Mouse (Mus musculus) hindbrain, embryonic 14.5 days (tissue): ENCODE measurements at regions not wholly inside any gene's neighbourhood (a gene's known extent, or its start where the extent isn't known, plus 50 kb on each side); places are given as distances from the start of the nearest gene placed in this dataset.

ENCODE experiments used
- ATAC-seq: fragments of 200-750 bp; cut with Nextera tagmentation; 2 replicates; pipeline ENCODE4 v1.8.0; 2017; ENCODE audit warnings: moderate number of reproducible peaks, mild to moderate bottlenecking, moderate TSS enrichment, moderate library complexity; ENCODE audit not compliant: low FRiP score
- DNase-seq: peaks from one replicate; pipeline ENCODE4 v3.0.0-alpha.2; 2015; ENCODE audit warnings: low spot score
- H3K27ac ChIP-seq: fragments of 300-500 bp; sonication (generic); 2 replicates; pipeline ENCODE4 v1.5.1; 2014; ENCODE audit warnings: mild to moderate bottlenecking, moderate library complexity
- H3K27me3 ChIP-seq: fragments of 300-500 bp; sonication (generic); 2 replicates; pipeline ENCODE4 v1.6.1; 2014; ENCODE audit warnings: mild to moderate bottlenecking, low read length, mixed read lengths; ENCODE audit not compliant: control insufficient read depth, insufficient read depth
- H3K36me3 ChIP-seq: fragments of 300-500 bp; sonication (generic); replicated peaks from 2 replicates; pipeline ENCODE4 v1.6.1; 2014; ENCODE audit not compliant: control insufficient read depth, insufficient read depth
- H3K4me1 ChIP-seq: fragments of 300-500 bp; sonication (generic); replicated peaks from 2 replicates; pipeline ENCODE4 v1.6.1; 2014; ENCODE audit warnings: antibody characterized with exemption, low read length, mixed read lengths; ENCODE audit not compliant: control insufficient read depth, insufficient read depth
- H3K4me2 ChIP-seq: fragments of 300-500 bp; sonication (generic); replicated peaks from 2 replicates; pipeline ENCODE4 v1.6.1; 2014; ENCODE audit warnings: mild to moderate bottlenecking, moderate library complexity
- H3K4me3 ChIP-seq: fragments of 300-500 bp; sonication (generic); replicated peaks from 2 replicates; pipeline ENCODE4 v1.5.1; 2014; ENCODE audit warnings: mild to moderate bottlenecking, low read length
- H3K9ac ChIP-seq: fragments of 300-500 bp; sonication (generic); 2 replicates; pipeline ENCODE4 v1.6.1; 2014
- H3K9me3 ChIP-seq: fragments of 300-500 bp; sonication (generic); 2 replicates; pipeline ENCODE4 v1.6.1; 2016; ENCODE audit warnings: low read length; ENCODE audit not compliant: control insufficient read depth
- WGBS: fragments of 180-500 bp; shearing (Covaris S2); extraction: QIAGEN DNeasy Blood & Tissue Kit; methylation state at CpG from one replicate; pipeline ENCODE4 v1.1.7; 2014; 5-methylcytosine and 5-hydroxymethylcytosine counted together

DNA sequence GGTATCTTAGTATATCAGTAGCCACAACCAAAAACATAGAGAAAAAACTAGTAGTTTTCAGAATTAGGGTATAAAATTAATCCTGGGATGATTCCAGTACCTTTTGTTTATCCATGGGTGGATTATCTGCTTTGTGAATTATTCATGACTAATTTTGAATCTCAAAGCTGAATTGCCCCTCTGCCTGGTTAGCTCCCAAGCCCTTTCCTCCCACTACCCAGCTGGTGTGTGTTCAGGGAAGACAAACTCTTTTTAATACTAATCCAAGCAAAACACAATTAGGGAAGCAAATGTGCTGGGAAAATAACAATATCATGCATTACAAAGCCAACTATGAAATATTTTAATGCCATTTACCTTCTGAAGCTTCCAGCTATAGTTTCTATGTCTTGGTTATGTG is 347.4 kb downstream of the Gm43517 start:
- Histone ChIP-seq H3K27ac (no peak overlapping the region), H3K27me3 (no peaks in the 10 kb centered on the region), H3K4me2 (no peak overlapping the region), H3K4me3 (no peak overlapping the region), H3K4me1 (no peaks in the 10 kb centered on the region), H3K9ac (no peak overlapping the region), H3K36me3 (no peaks in the 10 kb centered on the region), H3K9me3 (no peaks in the 10 kb centered on the region)
- DNase-seq, result no peak
- no peak for ATAC-seq

DNA sequence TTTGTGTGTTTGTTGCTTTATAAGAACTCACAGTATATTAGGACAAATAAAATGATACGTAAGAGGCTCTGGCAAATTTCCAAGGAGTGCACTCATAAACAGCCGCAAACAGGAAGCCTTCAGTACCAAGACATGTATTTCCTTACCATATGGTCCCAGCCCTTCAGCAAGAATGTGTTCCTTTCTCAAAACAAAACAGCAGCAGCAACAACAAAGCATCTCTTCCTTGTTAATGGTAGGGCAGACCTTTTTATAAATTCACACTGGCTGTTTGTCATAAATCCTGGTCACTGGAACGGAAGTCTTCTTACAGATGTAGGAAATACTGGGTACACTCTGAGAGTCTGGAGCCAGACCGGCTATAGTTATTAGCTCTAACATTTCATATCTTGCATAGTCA is 352.1 kb downstream of the Gm43517 start:
- Histone ChIP-seq H3K4me3 (no peak overlapping the region), H3K27ac (no peak overlapping the region), H3K4me2 (no peak overlapping the region), H3K4me1 (no peaks in the 10 kb centered on the region), H3K27me3 (no peaks in the 10 kb centered on the region), H3K9me3 (no peaks in the 10 kb centered on the region), H3K36me3 (no peaks in the 10 kb centered on the region), H3K9ac (no peak overlapping the region)
- DNase-seq, result no peak
- WGBS, result 78% methylated on average over 4 of the region's 4 CpGs
- no peak for ATAC-seq

DNA sequence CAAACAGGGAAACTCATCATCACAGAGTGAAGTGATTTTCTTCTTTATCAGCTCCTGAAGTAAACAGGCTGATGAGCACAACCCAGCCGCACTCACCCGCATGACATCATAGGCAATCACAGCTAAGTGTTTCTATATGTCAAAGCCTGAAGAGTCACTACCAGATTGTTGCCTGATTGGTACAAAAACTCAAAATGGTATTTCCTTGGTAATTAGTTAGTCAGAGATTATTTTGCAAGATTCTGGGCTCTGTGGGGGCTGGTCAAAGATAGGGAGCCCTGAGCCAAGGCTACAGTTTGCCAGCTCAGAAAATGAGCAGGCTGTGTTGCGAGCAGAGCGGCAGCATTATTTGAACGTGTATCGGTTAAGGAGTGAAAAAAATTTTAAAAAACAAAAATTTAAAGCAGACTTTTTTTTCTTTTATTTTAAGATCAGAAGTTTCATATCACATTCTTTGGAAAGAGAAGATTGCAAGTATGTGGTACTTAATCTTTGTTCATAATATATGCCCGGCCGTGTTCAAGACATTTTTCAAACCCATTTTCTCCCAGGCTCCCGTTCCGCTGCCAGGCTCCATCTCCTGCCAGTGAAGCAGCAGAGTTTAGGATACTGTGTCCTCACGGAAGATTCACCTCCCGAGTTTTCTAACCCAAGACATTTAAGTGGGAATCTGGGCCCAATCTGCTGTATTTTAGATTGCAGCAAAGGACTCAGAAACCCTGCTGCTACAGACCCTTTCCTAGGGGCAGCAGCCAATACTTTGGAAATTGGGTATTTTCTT is 355.2 kb downstream of the Gm43517 start:
- no peaks in the 10 kb centered on the region for H3K27me3 ChIP-seq
- H3K4me1 ChIP-seq, result no peaks in the 10 kb centered on the region
- H3K4me3 ChIP-seq, result no peak overlapping the region
- H3K36me3 ChIP-seq, result no peaks in the 10 kb centered on the region
- no peak for ATAC-seq
- H3K27ac ChIP-seq, result no peak overlapping the region
- H3K4me2 ChIP-seq, result no peak overlapping the region
- H3K9me3 ChIP-seq, result no peaks in the 10 kb centered on the region
- no peak for DNase-seq
- WGBS, result 88% methylated on average over 12 of the region's 12 CpGs
- H3K9ac ChIP-seq, result no peak overlapping the region

DNA sequence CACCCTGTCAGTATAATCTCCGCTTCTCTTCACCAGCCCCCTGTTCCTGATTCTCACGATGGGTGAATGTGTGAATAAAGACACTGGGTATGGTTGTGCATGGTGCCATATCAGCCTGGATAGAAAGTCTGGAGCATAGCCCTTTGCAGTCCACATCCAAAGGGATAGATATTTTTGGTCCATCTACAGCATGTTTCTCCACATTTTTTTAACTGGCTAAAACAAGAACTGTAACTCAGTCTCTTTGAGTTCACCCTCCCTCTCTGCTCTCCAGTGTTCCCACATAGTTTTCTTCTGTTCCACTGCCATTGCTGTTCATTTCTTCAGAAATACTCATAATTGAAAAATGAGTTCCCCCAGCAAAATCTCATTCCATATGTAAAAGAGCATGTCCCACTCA is 358.4 kb downstream of the Gm43517 start:
- no peaks in the 10 kb centered on the region for H3K36me3 ChIP-seq
- no peaks in the 10 kb centered on the region for H3K27me3 ChIP-seq
- 87% methylated on average over 2 of the region's 2 CpGs for WGBS
- H3K4me2 ChIP-seq, result no peak overlapping the region
- ATAC-seq (no peak), DNase-seq (no peak)
- H3K9ac ChIP-seq, result no peak overlapping the region
- no peaks in the 10 kb centered on the region for H3K4me1 ChIP-seq
- no peaks in the 10 kb centered on the region for H3K9me3 ChIP-seq
- no peak overlapping the region for H3K4me3 ChIP-seq
- no peak overlapping the region for H3K27ac ChIP-seq

DNA sequence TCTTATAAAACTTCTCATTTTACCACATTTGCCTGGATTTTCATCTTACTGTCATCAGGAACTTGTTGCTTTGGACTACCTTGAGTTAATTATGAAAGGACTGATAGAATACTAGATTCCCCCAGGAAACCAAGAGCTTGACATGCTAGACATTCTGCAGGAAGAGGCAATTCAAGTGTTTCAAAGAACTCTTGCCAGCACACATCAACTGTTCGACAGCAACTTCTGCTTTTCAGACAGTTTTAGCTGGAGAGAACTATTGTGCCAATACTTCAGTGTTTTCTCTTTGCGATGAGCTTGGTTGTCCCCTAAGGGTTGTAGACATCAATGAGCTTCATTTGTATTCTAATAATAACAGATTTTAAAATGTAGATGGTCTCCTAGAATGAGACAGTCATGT is 362.1 kb downstream of the Gm43517 start:
- no peak for DNase-seq
- Histone ChIP-seq H3K9ac (no peak overlapping the region), H3K4me3 (no peak overlapping the region), H3K4me1 (no peaks in the 10 kb centered on the region), H3K36me3 (no peaks in the 10 kb centered on the region), H3K27ac (no peak overlapping the region), H3K27me3 (no peaks in the 10 kb centered on the region), H3K9me3 (no peaks in the 10 kb centered on the region), H3K4me2 (no peak overlapping the region)
- 61% methylated on average over 2 of the region's 2 CpGs for WGBS
- ATAC-seq, result no peak

DNA sequence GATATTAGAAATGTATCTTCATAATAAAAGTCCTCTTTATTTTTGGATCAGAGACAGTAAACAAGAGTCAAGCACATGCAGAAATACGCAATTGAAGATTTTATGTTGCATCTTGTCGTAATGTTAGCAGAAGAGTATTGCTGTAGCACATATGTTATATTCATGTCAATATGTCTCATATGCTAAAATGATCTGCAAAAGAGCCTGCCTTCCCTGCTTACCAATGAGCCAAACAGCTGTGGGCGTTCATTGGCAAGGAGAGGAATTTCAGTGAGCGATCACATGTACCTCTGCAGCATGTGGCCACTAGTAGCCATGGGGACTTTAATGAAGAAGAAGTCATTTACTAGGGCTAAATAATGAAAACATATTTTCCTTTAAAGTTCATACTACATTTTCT is 373.4 kb downstream of the Gm43517 start:
- Histone ChIP-seq H3K36me3 (no peaks in the 10 kb centered on the region), H3K4me1 (no peaks in the 10 kb centered on the region), H3K4me2 (no peak overlapping the region), H3K4me3 (no peak overlapping the region), H3K27me3 (no peaks in the 10 kb centered on the region), H3K9ac (no peak overlapping the region), H3K9me3 (no peaks in the 10 kb centered on the region), H3K27ac (no peak overlapping the region)
- 82% methylated on average over 4 of the region's 4 CpGs for WGBS
- ATAC-seq, result no peak
- no peak for DNase-seq

DNA sequence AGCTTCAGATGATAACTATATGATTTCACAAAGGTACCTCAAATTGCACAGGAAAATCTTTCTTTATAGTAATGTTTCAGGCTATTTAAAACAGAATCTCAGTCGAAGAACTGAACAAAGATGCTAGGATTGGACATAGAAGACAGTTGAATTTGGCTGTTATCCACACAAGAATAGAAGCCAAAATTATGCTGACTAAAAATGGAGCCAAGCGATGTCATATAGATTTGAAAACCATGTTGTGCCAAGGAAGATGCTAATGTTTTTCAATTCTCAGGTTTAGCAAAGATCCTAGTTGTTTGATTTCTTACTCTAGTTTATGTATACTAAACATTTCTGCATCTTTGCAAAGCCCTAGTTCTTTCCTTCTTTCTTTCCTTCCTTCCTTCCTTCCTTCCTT is 379.6 kb downstream of the Gm43517 start:
- Histone ChIP-seq H3K4me3 (no peak overlapping the region), H3K36me3 (no peaks in the 10 kb centered on the region), H3K4me1 (no peaks in the 10 kb centered on the region), H3K9ac (no peak overlapping the region), H3K27ac (no peak overlapping the region), H3K27me3 (no peaks in the 10 kb centered on the region), H3K9me3 (no peaks in the 10 kb centered on the region), H3K4me2 (no peak overlapping the region)
- ATAC-seq, result no peak
- DNase-seq, result no peak
- WGBS, result 78% methylated on average over 2 of the region's 2 CpGs

DNA sequence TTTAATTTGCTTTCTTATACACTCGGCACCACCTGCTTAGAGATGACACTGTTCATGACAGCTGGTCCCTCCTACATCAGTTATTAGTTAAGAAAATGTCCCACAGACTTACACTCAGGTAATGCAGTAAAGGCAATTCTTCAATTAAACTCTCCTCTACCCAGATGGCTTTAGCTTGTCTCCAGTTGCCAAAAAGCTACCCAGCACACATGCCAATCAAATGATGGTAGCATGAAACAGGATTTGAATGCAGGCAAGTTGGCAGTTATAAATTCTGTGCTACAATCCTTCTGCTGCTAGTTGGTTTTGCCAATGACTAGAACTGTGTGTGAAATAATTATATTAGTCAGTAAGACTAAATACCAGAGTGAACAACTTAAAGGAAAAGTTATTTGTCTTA is 423.4 kb downstream of the Gm43517 start:
- no peaks in the 10 kb centered on the region for H3K4me1 ChIP-seq
- H3K4me2 ChIP-seq, result no peak overlapping the region
- no peak overlapping the region for H3K4me3 ChIP-seq
- WGBS, result 84% methylated on average over 1 of the region's 1 CpGs
- H3K27ac ChIP-seq, result no peak overlapping the region
- no peak overlapping the region for H3K9ac ChIP-seq
- H3K36me3 ChIP-seq, result no peaks in the 10 kb centered on the region
- H3K27me3 ChIP-seq, result no peaks in the 10 kb centered on the region; the same call in 1 of the 2 replicates
- ATAC-seq, result no peak
- no peak for DNase-seq
- H3K9me3 ChIP-seq, result no peaks in the 10 kb centered on the region

DNA sequence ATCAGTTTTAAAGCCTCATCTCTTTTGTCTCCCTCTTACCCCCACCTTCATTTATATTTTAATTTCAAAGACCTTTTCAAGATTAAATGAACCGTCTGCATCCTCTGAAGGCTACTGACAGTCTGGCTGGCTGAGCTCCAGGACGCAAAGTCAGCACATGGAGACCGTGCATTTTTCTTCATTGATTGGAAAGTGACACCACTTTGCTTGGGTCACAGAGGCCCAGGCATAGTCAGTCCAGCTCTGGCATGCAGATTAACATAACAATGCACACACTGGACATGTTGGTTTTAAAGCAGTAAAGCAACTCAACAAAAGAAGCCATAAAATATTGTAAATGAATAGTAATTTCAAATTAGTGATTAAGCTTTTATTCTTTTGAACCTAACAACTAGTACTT is 429.7 kb downstream of the Gm43517 start:
- no peaks in the 10 kb centered on the region; the same call in 1 of the 2 replicates for H3K27me3 ChIP-seq
- H3K9me3 ChIP-seq, result no peaks in the 10 kb centered on the region
- no peak overlapping the region for H3K9ac ChIP-seq
- no peak overlapping the region for H3K4me3 ChIP-seq
- WGBS, result 7% methylated on average over 3 of the region's 3 CpGs
- no peaks in the 10 kb centered on the region for H3K4me1 ChIP-seq
- no peak overlapping the region for H3K27ac ChIP-seq
- H3K4me2 ChIP-seq, result no peak overlapping the region
- DNase-seq (no peak), ATAC-seq (peak; percentile 55; the same call in 1 of the 2 replicates)
- no peaks in the 10 kb centered on the region for H3K36me3 ChIP-seq

DNA sequence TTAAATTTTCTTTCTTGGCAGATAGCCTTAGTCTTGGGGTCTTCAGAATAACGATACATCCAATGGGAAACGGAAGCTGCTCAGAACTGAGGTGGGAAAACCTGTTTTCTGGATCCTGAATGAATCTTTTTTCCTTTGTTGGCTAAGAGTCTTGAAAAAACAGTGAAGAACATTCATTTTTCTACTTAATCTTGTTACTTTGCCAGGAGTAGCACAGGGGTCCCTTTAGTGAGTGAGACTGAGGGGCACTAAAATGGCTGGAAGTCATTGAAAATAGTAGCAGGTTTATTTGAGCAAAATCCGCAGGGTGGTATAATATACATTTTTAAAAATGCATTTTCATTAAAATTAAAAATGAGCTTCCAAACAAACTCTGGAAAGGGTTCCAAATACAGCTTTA is 442.8 kb downstream of the Gm43517 start:
- H3K4me3 ChIP-seq, result no peak overlapping the region
- ATAC-seq (no peak), DNase-seq (no peak)
- no peak overlapping the region for H3K4me2 ChIP-seq
- H3K27me3 ChIP-seq, result no peaks in the 10 kb centered on the region
- H3K4me1 ChIP-seq, result no peaks in the 10 kb centered on the region
- no peaks in the 10 kb centered on the region for H3K9me3 ChIP-seq
- 89% methylated on average over 3 of the region's 3 CpGs for WGBS
- H3K36me3 ChIP-seq, result no peaks in the 10 kb centered on the region
- H3K9ac ChIP-seq, result no peak overlapping the region
- H3K27ac ChIP-seq, result no peak overlapping the region
